Mouse (Mus musculus) naive thymus-derived CD4-positive, alpha-beta T cell, adult 2 months (primary cell): ENCODE measurements around the gene Sept11.
A peak's percentile ranks its signal among the peaks of the same experiment; 100 is the strongest.

Source experiments
- DNase-seq: peaks from one replicate; pipeline ENCODE4 v3.0.0-alpha.2; 2011; ENCODE audit warnings: low read depth

Sept11 gene

DNA sequence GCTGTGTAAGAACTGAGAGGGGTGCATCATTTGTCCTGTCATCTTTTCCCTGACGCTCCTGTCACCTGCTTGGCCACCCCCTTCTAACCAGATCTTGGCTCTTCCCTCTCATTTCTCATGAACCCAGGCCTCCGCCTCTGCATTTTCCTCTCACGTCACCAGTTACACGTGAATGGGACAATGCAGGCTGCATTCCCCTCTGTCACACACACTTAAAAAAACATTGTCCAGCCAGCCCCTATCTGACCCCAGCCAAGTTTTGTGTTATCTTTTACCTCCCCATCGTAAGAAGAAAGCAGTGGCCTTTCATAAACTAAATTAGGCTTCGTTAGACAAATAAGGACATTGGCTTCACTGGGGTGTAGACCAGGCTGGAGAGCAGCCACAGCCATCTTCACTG, 79.3 kb downstream of the Sept11 start:
- DNase-seq = no peak

GRCm38 (mm10) chr5:93174675-93175074, 81.4 kb downstream of the Sept11 start:
- DNase-seq = no peak

GRCm38 (mm10) chr5:93178616-93179015, 85.4 kb downstream of the Sept11 start:
- no peak for DNase-seq

- peak; percentile 64 for DNase-seq
These were observed 87.0 kb downstream of the Sept11 start for GRCm38 (mm10) chr5:93180252-93180651.

GRCm38 (mm10) chr5:93183311-93183710, 90.1 kb downstream of the Sept11 start:
- DNase-seq = no peak

- no peak for DNase-seq
These were observed 91.3 kb downstream of the Sept11 start for GRCm38 (mm10) chr5:93184548-93184947.

DNA sequence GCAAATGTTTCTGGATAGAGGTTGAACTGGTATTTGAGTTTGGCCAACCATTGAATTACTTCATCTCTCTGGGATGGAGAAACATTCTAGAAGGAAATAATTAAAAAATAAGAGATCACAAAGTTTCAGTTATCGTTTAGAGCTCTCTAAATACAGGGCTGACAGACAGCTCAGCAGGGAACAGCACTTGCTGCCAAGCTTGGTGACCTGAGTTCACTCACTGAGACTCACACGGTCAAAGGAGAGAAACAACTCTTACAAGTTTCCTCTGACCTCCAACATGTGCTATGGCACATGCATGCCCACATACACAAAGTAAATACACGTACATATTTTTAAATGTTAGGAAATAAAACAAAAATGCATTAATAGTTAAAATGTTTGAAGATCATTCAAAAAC, 96.4 kb downstream of the Sept11 start:
- DNase-seq = no peak

- no peak for DNase-seq
These were observed 97.2 kb downstream of the Sept11 start for GRCm38 (mm10) chr5:93190428-93190827.

- DNase-seq = no peak
These were observed 105.0 kb downstream of the Sept11 start for GRCm38 (mm10) chr5:93198232-93198631.

GRCm38 (mm10) chr5:93201181-93201580, 107.9 kb downstream of the Sept11 start:
- no peak for DNase-seq

- peak; percentile 74 for DNase-seq
These were observed 112.3 kb downstream of the Sept11 start for GRCm38 (mm10) chr5:93205371-93206108.

DNA sequence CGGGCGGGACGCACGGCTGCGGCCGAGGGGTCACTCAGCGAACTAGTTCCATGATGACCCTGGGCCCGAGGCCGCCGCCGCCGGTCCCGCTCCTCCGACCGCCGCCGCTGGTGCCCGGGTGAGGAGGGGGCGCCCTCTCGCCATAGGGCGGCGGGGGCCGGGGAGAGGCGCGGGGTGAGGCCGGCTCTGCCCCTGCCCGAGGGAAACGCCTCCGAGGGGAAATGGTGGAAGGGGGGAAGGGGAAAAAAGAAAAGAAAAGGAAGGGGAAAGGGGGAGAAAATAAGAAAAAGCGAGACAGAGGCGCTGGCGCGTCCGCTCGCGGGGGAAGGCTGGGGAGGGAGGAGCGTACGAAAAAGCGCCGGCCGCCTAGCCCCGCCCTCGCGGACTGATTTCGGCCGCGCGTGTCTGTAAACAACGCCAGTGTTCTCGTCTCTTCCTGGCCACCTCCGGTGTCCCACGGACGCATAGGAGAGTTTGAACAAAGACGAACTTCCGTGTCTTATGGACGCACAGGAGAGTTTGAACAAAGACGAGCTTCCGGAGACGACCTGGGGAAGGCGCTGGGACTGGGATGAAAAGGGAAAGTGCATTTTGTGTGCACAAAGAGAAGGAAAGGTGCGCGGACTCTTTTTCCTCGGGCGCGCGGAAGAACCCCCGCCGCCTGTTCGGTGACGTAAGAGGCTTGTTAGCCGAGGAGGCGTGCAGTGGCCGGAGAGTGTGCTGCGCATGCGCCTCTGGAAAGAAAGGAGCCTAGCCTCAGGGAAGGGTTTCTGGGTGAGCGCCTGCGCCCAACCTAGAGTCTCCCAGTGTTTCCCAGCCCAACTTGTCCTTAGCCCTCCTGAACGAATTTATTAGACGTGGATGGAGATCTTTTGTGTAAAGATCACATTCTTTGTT, 113.1 kb downstream of the Sept11 start, which contains the start of the genes Ccni and 2010109A12Rik:
Gene Ccni, minus strand, starts transcription at position 387 of the 897 bp plus-strand sequence.
Gene 2010109A12Rik, plus strand, starts transcription at position 410 of the 897 bp plus-strand sequence.
- peak; percentile 97 for DNase-seq

GRCm38 (mm10) chr5:93207006-93207348, 113.7 kb downstream of the Sept11 start:
- DNase-seq = no peak

GRCm38 (mm10) chr5:93207555-93207954, 114.3 kb downstream of the Sept11 start:
- DNase-seq = peak; percentile 37

- no peak for DNase-seq
These were observed 125.1 kb downstream of the Sept11 start for GRCm38 (mm10) chr5:93218375-93218774.

- DNase-seq = no peak
These were observed 128.4 kb downstream of the Sept11 start for GRCm38 (mm10) chr5:93221661-93222060.

DNA sequence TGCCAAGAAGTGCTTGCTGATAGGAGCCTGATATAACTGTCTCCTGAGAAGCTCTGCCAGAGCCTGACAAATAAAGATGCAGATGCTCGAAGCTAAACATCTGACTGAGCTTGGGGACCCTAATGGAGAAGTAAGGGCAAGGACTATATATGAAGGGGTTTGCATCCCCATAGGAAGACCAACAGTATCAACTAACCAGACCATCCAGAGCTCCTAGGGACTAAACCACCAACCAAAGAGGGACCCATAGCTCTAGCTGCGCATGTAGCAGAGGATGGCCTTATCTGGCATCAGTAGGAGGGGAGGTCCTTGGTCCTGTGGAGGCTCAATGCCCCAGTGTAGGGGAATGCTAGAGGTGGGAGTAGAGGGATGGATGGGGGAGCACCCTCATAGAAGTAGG, 131.3 kb downstream of the Sept11 start:
- no peak for DNase-seq
